Mouse (Mus musculus) cerebellum, adult 9-10 months (tissue): ENCODE results near the gene Plcd1.

Source experiments
- DNase-seq: peaks from one replicate; pipeline ENCODE4 v3.0.0; 2022

Gene Plcd1

DNA sequence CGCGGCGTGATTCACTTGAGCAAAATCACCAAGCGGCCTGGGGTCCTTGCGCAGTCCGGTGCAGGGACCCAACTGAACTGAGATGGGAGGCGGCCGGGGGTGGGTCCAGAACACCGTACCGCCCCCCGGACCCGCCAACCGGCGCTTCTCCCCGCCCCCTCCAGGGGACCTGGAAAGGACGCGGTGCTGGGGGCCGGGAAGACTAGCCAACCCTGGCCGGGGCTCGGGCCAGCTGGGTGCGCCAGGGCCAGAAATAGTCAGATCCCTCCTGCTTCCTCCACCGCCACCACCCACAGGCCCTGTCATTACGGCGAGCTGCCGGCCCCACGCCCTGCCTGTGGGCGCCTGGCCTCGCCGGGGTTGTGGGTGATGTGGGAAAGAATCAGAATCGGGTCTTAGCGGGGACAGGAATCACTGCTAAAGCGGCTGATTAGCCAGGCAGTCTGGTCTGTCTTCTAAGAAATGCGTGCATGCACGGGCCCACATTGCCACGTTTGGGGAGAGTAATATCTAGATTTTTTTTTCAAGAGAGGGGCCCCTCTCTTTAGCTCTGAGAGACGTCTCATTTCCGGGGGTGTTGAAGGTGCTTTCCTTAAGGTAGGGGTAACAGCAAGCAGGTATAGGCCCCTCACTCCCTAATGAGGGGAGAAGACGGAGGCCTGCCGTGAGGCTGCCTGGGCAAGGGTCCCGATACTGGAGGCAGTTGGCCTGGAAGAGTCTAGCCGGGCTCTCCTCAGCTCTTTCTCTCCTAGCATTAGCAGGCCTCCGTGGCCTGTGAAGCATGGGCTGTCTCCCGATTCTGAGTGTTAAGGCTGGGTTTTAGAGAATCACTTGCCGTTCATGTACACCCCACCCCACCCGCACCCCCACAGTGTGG is at the start of gene Plcd1:
TSS of gene Plcd1 (minus strand) at position 84 of the 877 bp plus-strand sequence.
- peak; percentile 44 for DNase-seq

DNA sequence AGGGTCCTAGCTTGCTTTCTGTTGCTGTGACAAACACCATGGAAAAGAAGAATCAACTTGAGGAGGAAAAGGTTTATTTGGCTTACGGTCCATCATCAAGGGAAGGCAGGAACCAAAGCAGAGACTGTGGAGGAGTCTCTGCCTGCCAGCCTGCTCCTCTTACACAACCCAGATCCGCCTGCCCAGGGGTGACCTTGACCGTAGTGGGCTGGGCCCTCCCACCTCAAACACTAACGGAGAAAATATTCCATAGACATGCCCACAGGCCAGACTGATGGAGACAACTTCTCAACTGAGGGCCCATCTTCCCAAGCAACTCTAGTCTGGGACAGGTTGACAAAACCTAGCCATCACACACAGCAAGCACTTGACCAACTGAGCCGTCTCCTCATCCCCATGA is 48.8 kb upstream of the Plcd1 start:
- DNase-seq: no peak

DNA sequence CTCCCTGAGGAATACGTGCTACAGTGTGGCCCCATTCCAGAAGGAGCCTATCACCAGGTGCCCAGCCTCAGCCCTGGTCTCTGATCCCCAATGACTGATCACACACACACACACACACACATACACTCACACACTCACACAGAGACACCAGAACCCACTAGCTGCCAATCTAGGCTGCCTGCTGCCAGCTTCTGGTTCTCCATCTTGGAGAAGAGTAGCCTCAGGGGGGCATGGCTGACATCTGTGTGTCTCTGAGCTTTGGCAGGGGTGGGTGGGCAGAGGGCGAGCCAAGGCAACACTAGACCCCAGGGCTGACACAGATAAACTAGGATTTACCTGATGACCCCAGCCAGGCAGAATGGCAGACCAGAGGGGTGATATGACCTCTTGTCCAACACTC is 45.5 kb upstream of the Plcd1 start:
- DNase-seq: no peak

DNA sequence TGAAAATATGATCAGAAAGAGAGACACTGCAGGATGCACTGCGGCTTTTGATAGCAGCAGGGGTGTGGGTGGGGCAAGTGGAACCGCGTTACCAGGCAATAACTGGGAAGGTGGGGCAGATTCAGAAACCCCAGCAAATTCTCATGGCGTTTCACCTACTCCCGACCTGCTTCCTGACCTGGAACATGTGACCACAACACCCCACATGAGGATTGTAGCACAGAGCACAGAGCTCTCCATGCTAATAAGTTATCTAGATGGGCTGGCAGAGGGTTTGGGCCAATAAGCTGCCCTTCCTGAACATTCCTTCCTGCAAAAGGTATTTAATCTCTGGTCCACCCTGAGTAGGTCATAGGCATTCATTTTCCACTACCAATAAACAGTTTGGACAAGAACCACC is 37.4 kb upstream of the Plcd1 start:
- no peak for DNase-seq

DNA sequence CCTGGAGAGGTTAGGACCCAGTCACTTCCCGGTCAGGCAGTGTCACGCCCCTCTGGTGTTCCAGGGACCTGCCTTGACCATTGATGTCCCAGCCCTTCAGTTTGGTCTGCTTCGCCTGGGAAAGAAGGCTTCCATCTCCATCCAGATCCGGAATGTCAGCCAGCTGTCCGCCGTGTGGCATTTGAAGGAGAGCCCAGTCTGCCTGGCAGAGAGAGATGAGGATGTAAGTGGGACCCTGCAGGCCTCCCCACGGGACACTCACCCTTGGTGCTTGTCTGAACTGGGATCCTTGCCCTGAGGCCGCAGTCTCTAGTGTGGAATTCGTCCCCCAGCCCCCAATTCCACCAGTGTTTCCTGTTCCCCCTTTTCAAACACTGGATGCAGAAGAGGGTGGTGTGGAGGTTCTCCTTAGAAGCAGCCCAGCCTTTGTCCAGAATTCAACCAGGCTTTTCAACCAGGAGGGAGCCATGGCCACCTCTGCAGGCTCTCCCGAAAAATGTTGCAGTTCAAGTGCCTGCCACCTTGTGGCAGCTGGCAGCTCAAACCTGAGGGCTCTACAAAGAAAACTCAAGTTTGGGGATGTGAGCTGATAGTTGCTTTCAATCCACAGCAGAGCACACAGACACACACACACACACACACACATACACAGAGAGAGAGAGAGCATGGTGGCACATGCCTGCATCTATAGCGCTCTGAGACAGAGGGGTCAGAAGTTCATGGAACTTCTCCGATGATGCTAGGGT is 35.3 kb upstream of the Plcd1 start:
- no peak for DNase-seq

DNA sequence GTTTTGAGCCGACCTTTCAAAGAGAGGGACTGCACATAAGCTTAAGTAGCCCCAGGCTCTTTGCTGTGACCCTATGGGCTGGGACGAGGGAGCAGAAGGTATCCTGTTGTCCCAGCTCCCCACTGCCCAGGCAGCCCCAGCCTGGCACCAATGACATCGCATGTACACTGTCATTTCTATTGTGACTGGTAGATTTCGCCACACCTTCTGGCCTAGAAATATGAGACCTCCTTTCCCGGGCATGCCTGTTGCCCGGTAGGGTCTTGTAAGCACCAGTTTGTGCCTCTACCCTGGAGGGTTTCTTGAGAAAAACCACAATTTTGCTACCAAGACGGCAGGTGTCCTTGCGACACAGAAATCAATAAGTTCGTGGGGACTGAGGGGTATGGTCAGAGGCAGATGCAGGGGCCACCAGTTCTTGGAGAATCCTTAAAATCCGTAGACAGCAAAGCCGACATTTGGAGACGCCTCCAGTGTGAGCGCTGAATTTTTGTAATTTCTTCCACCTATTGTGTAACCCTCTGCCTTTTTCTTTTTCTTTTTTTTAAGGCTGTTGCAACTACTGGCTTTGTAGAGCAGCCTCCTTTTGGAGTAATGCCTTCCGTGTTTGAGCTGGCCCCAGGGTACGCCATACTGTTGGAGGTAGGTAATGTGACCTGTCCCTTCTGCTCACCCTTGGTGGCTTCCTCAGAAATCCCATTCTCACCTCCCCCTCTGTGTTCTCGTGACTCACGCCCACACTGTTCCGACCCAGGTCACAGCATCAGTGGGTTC is 29.5 kb upstream of the Plcd1 start:
- DNase-seq: no peak

DNA sequence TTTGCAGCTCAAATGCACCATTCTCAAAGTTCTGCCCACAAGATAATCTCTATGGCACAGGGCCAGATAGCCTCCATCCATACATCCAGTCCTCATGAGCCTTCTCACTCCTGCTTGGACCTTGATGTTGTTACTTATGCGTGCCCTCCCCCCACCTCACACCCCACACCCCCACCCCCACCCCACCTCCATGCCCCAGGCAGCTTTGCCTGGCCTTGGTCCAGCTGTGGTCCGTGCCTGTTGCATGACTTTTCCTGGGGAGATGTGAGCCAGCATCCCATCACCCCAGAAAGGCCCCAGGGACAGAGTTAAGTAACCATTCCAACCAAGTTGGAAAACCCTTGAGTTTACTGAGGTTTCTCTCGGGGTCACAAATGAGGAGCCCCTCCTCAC is 26.9 kb upstream of the Plcd1 start:
- no peak for DNase-seq

DNA sequence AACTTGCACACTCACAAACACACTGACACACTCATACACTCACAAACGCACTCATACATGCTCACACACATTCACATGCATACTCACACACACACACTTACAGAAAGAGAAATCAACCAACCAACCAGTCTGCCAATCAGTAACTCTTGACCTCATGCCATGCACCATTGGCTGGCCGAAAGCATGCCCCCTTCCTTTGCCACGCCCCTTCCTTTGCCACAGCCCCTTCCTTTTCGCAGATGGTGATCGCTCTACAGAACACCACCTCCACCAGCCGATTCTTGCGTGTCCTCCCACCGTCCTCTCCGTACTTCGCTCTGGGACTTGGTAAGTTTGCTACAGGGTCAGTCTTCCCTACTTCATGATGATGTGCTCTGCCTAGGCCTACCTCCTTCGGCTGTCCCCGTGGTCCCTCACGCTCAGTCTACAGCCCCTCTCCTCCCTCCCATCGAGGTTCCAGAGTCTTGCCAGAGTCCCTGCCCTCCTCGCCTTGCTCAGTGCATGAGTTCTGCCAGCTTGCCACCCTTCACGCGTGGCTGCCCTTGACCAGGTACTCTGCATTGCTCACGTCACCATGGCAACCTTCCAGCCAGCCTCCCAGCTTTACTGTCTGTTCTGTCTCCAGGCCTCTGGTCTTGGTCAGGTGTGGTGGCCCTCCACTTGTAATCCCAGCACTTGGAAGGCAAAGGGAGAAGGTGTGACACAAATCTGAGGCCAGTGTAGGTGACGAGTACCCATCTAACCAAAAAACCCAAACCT is 26.3 kb upstream of the Plcd1 start:
- no peak for DNase-seq

DNA sequence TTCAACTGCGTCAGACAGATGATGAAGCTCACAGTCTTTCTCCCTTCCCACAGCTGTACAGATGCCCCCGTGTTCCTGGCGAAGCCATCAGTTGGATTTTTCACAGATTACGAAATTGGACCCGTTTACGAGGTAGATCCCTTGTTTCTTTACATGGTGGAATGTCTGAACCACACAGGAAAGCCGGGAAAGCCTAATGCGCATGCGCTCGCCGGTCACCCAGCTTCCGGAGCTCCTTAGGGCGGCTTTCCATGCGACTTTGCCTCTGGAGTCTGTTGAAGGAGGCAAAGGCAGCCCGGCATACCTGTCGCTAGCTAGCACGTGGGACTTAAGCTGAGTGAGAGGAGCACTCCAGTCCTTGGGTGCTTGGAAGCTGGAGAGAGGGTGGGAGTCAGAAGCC is 21.6 kb upstream of the Plcd1 start:
- no peak for DNase-seq

DNA sequence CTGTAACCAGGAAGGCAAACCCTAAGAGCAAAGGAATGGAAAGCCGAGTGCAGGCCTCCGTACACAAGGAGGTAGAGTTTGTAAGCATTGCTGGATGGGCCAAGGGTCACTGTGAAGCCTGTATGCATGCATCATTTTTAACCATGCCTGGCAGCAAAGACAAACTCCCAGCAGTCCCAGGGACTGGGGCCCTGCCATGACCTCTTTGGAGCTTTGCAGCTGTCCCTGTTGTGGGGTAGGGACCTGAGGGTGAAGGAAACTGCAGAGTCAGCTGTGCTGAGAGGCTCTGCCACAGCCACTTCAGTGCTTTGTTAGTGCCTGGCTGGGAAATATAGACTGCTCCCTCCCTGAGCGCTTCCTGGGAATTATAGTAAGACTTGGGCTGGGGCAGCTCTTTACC is 17.3 kb upstream of the Plcd1 start:
- DNase-seq: no peak

DNA sequence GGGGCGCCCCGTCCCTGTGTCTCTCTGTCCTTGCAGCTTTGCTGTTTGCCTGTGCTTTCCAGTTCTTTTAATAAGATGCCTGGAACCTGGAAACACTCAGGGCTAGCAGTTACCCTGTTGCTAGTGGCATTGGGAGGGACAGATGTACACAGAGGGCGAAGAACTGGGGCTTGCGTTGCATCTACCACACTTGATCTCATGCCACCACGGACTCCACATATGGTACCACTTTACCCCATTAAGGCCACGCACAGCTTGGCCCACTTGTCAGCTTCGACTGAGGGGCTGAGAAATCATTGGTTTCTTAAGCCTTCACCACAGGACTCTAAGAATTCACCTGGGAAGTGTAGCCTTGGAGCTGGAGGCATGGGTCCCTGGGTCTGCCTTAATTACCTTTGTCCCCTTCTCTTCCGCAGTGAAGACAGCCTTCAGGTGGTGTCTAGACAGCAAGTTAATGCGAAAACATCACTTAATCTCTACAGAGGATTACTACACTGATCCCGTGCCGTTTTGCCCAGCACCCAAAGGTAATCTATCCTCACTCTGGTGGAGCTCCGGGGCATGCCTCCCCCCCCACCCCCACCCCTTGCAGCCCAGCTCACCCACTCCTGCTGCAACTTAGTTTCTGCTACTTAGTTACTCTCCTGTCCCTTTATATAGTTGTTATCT is 16.5 kb upstream of the Plcd1 start:
- DNase-seq: no peak

DNA sequence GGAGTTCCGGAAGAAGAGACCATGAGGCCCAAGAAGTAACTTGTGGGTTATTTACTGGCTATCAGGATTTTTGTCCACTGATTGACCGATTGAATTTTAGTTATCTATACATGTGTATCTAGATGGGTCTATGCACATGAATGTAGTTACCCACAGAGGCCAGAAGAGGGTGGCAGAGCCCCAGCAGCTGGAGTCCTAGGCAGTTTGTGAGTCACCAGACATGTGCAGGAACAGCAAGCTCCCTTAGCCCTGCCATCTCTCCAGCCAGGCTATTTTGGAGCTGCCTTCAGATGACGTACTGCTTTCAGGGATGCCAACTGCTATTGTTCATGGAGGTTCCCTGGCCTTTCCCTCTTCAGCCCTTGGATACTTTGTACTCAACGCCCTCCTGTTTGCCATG is 14.3 kb upstream of the Plcd1 start:
- DNase-seq: no peak

DNA sequence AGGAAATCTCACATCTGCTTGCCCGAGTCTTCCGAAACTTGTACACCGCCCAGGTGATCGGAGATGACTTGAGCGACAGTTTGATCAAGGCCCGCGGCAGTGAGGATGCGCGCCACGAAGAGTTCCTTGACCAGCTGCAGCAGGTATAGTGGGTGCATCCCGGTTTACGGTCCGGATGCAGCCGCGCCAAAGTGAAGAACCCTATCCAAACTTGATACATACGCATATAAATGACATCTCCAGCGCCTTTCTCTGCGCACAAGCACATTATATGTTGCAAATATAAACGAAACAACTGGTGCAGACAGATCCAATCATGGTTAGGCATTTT is 9.4 kb upstream of the Plcd1 start:
- no peak for DNase-seq

DNA sequence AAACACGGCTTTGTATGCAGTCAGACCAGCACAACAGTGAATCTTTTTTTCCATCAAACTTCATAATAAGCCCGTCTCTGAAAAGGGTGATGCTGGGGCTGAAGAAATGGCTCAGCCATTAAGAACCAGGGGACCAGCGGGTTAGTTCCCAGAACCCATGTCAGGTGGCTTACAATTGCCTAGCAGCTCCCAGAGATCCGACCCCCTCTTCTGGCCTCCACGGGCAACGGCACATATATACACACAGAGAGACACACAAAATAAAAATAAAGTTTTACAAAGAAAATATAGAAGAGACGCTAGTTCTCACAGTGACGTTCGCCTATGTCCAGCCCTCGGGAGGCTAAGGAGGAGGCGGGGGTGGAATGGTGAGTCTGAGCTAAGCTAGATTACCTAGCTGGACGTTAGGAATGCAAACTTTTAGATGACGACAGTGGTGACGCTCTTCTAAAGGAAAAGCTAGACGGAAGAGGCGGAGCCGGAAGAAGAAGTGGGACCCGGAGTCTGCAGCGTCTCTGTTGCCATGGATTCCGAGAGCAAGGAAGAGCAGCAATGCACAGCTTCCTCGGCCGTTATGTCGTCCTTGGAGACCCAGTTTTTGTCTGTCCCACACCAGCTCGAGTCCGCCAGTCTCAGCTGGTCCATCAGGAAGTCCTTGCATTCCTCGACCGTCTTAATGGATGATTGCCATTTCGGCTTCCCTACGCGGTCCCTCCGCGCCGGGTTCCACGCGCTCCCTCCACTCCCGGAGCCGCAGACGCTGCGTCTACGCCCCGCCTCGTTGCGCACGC is 8.9 kb upstream of the Plcd1 start, which contains the start of gene Dlec1:
TSS of gene Dlec1 (plus strand) at position 487 of the 791 bp plus-strand sequence.
- no peak for DNase-seq

DNA sequence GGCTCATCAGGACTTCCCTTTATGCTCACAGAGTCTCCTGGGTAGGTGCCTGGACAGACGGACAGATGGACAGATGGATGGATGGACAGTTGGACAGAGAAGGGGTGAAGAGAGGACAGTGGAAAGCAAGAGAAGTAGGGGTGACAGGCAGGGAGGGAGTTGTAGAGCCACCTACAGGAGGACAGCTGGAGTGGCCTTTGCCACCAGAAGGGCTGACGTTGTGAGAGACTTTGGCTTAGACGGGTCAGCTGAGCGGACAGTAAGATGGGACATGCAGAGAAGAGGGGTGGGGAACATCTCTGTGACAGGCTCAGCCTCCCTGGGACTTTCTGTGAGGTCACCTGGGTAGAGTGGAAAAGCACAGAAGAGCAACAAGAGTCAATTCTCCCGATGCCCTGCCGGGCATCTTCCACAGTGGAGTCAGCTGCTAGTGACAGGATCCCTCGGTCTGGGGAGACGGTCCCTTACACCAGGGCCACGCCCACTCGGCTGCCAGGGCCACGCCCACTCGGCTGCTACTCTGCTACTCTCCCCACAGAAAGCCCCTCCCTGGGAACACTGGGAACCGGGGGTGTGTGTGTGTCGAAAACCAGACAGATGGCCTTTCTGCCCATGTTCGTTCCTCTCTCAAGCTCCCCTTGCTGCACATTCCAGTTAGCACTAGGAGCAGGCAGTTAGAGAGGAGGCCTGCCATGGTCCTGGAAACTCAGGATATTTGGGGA is 7.0 kb upstream of the Plcd1 start:
- DNase-seq: no peak

DNA sequence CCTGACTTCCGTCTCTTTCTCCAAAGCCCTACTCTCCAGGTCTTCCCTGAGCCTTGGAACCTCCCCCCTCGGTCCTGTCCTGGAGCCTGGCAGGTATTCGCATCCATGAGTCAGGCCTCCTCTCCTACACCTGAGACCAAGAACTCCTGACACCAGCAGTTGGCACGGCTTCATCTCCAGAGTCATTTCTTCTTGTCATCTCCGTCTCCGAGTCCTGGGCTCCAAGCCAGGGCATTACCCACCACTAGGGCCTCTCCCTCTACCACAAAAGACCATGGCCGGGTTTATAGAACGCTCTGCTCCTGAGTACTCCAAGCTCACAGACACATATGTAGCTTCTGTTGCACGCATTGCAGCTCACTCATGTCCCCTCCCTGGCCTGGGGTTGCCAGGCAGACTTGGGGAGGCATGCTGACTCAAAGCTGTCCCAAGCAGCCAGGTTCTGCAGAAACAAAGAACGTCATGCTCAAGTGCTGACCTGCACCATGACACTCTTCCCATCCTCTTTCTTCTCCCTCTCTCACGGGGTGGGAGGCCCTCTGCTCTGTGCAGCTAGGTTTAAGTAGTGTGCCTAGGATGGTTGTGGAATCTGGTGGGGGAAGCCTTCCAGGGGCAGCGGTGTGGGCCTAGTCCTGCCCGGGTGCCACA is 1.3 kb upstream of the Plcd1 start:
- no peak for DNase-seq

DNA sequence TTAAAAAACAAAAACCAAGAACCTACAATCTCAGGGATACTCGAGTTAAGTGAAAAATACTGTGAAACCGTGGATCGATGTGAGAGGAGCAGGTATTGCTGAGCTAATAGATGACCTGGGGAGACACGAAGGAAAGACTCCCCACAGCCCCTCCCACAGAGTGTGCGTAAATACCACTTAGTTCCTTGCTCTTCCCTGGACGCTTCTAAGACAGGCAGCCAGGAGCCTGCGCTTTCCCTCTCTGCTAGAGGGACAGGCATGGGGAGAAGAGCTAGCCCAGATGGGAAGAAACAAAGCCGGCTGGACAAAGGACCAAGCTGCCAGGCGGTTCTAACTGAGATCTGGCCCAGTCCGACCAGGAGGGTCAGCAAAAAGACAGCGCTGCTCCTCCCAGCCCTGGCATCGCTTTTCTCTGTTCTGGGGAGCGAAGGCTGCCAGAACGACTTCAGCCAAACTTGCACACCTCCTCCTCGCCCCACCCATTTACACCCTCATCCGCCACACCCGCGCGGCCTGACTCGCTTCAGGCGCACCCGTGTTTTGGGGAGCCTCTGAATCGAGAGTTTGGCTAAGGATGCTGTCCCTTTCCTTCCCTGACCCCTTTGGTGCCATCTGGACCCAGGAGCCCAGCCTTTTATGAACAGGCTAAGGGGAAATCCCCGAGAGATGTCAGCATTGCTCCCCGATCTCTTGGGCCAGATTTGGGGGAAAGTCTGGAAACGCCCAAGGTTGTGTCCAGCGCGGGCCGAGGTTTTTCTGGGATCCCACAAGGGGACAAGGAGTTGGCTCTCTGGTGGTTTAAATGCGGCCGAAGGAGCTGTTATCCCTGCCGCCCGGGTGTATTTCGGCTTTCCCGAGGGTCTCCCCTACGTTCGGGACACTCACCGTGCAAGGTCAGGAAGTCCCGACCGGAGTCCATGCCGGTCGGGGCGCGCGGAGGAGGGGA is 556 bp downstream of the Plcd1 start:
- DNase-seq: peak; percentile 31

DNA sequence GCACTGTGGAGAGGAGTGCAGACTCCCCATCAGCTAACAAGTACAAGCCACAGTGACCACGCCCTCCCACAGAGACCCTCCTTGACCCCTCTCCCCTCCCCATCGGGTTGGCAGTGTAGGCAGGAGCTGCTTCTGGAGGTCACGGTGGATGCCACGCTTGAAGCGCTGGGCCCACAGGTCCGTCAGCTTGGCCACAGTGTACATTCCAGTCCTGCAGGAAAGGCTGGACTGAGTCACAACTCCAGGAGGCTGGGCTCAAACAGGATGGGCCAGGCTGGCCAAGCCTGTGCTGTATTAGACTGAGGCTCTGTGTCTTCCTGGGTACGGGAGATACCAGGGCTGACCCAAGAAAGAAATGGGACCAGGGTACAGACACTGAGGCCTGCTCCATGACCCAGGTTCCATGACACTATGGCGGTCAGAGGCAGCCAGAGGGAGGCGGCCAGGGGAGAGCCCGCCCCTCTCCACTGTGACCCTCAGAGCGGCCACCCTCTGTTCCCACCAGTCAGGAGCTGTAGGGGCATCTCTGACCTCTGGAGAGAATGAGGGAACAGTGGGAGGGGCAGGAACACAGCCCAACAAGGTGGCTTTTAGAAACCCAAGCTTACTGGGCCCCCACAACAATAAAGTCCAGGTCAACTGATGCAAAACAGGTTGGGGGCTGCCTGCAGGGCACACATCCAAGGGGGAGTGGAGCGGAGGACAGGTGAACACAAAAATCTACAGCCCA is 1.6 kb downstream of the Plcd1 start:
- DNase-seq: no peak
